Mouse (Mus musculus): ENCODE data around the gene Akt2. TPM values are rescaled to one million over a fixed set of nuclear protein-coding genes. Genes with fewer than 3 reads are reported as not detected.

Akt2 gene
- total and polyA plus RNA-seq, 2 experiments from 2014 or later = 38.1 to 46.7 TPM

GRCm38 (mm10) chr7:27592217-27592929 is 1.0 kb downstream of the Akt2 start:
- peaks cover 15% of the 10 kb centered on the region; the same call in 1 of the 2 replicates for H3K4me1 ChIP-seq (ENCODE audit: insufficient read depth, low read length)
- peak overlapping the region; percentile 88 for H3K9ac ChIP-seq (replicated peaks; ENCODE audit: low read length, poor library complexity, severe bottlenecking)
- H3K27me3 ChIP-seq (ENCODE audit: insufficient read depth, low read length) = no peaks in the 10 kb centered on the region
- WGBS = 2% methylated on average over 17 of the region's 17 CpGs
- peak overlapping the region; percentile 68 for H3K4me3 ChIP-seq (ENCODE audit: low read depth, low read length)
- peaks cover 2% of the 10 kb centered on the region; the same call in 1 of the 2 replicates for H3K36me3 ChIP-seq (ENCODE audit: insufficient read depth, low read length)
- peak overlapping the region; percentile 95 for H3K27ac ChIP-seq (ENCODE audit: low read depth, low read length)
- ATAC-seq (ENCODE audit: low FRiP score) (peak; percentile 60; the same call in 1 of the 2 replicates), DNase-seq (ENCODE audit: low spot score) (peak; percentile 55)
- peak overlapping the region; percentile 72 for H3K4me2 ChIP-seq (ENCODE audit: low read depth, low read length, poor library complexity, severe bottlenecking)
- no peak for TF ChIP-seq CTCF (IDR thresholded peaks at IDR 0.05)
- no peaks in the 10 kb centered on the region for H3K9me3 ChIP-seq (ENCODE audit: low read length)

GRCm38 (mm10) chr7:27592934-27593645 is 1.7 kb downstream of the Akt2 start:
- DNase-seq (ENCODE audit: low spot score) = no peak
- Histone ChIP-seq H3K4me1 (ENCODE audit: insufficient read depth, low read length) (peaks cover 15% of the 10 kb centered on the region; the same call in 1 of the 2 replicates), H3K27me3 (ENCODE audit: insufficient read depth, low read length) (no peaks in the 10 kb centered on the region), H3K36me3 (ENCODE audit: insufficient read depth, low read length) (peaks cover 2% of the 10 kb centered on the region; the same call in 1 of the 2 replicates), H3K9ac (replicated peaks; ENCODE audit: low read length, poor library complexity, severe bottlenecking) (peak overlapping the region; percentile 88; the same call in 1 of the 2 replicates), H3K9me3 (ENCODE audit: low read length) (no peaks in the 10 kb centered on the region), H3K4me2 (ENCODE audit: low read depth, low read length, poor library complexity, severe bottlenecking) (peak overlapping the region; percentile 72), H3K4me3 (ENCODE audit: low read depth, low read length) (peak overlapping the region; percentile 68), H3K27ac (ENCODE audit: low read depth, low read length) (0 out of 2 replicates have a peak overlapping the region, but pooled peaks have one; percentile 12)
- whole genome bisulfite sequencing = 74% methylated on average over 12 of the region's 12 CpGs
- no peak for TF ChIP-seq CTCF (IDR thresholded peaks at IDR 0.05)
- no peak for ATAC-seq (ENCODE audit: low FRiP score)

- Histone ChIP-seq H3K4me3 (ENCODE audit: low read depth, low read length) (no peak overlapping the region), H3K36me3 (ENCODE audit: insufficient read depth, low read length) (peaks cover 2% of the 10 kb centered on the region; the same call in 1 of the 2 replicates), H3K9me3 (ENCODE audit: low read length) (no peaks in the 10 kb centered on the region), H3K27ac (ENCODE audit: low read depth, low read length) (peak overlapping the region; percentile 47), H3K4me2 (ENCODE audit: low read depth, low read length, poor library complexity, severe bottlenecking) (no peak overlapping the region), H3K4me1 (ENCODE audit: insufficient read depth, low read length) (peaks cover 15% of the 10 kb centered on the region; the same call in 1 of the 2 replicates), H3K9ac (replicated peaks; ENCODE audit: low read length, poor library complexity, severe bottlenecking) (peak overlapping the region; percentile 24; the same call in 1 of the 2 replicates), H3K27me3 (ENCODE audit: insufficient read depth, low read length) (no peaks in the 10 kb centered on the region)
- no peak for TF ChIP-seq CTCF (IDR thresholded peaks at IDR 0.05)
- DNase-seq (ENCODE audit: low spot score) (no peak), ATAC-seq (ENCODE audit: low FRiP score) (no peak)
- 49% methylated on average over 10 of the region's 10 CpGs for WGBS
Measured at GRCm38 (mm10) chr7:27596586-27597503, 5.5 kb downstream of the Akt2 start.

GRCm38 (mm10) chr7:27598053-27598452 is 6.7 kb downstream of the Akt2 start:
- no peak overlapping the region for H3K4me2 ChIP-seq (ENCODE audit: low read depth, low read length, poor library complexity, severe bottlenecking)
- 86% methylated on average over 7 of the region's 7 CpGs for WGBS
- H3K36me3 ChIP-seq (ENCODE audit: insufficient read depth, low read length) = peaks cover 2% of the 10 kb centered on the region; the same call in 1 of the 2 replicates
- no peak overlapping the region for H3K4me3 ChIP-seq (ENCODE audit: low read depth, low read length)
- H3K9ac ChIP-seq (replicated peaks; ENCODE audit: low read length, poor library complexity, severe bottlenecking) = no peak overlapping the region
- no peak for TF ChIP-seq CTCF (IDR thresholded peaks at IDR 0.05)
- ATAC-seq (ENCODE audit: low FRiP score) = no peak
- no peak for DNase-seq (ENCODE audit: low spot score)
- H3K4me1 ChIP-seq (ENCODE audit: insufficient read depth, low read length) = peaks cover 12% of the 10 kb centered on the region; the same call in 1 of the 2 replicates
- no peaks in the 10 kb centered on the region for H3K27me3 ChIP-seq (ENCODE audit: insufficient read depth, low read length)
- no peaks in the 10 kb centered on the region for H3K9me3 ChIP-seq (ENCODE audit: low read length)
- no peak overlapping the region for H3K27ac ChIP-seq (ENCODE audit: low read depth, low read length)

- H3K9me3 ChIP-seq (ENCODE audit: low read length) = no peaks in the 10 kb centered on the region
- no peak overlapping the region for H3K27ac ChIP-seq (ENCODE audit: low read depth, low read length)
- 62% methylated on average over 4 of the region's 4 CpGs for WGBS
- DNase-seq (ENCODE audit: low spot score) (peak; percentile 65), ATAC-seq (ENCODE audit: low FRiP score) (no peak)
- H3K9ac ChIP-seq (replicated peaks; ENCODE audit: low read length, poor library complexity, severe bottlenecking) = no peak overlapping the region
- 0 out of 2 replicates have a peak, but pooled peaks cover 3% of the 10 kb centered on the region for H3K36me3 ChIP-seq (ENCODE audit: insufficient read depth, low read length)
- H3K4me3 ChIP-seq (ENCODE audit: low read depth, low read length) = no peak overlapping the region
- H3K4me1 ChIP-seq (ENCODE audit: insufficient read depth, low read length) = 0 out of 2 replicates have a peak, but pooled peaks cover 1% of the 10 kb centered on the region
- TF ChIP-seq CTCF (IDR thresholded peaks at IDR 0.05) = no peak
- no peaks in the 10 kb centered on the region for H3K27me3 ChIP-seq (ENCODE audit: insufficient read depth, low read length)
- H3K4me2 ChIP-seq (ENCODE audit: low read depth, low read length, poor library complexity, severe bottlenecking) = no peak overlapping the region
Measured at GRCm38 (mm10) chr7:27601628-27602027, 10.3 kb downstream of the Akt2 start.

Measured in midbrain, postnatal 0 days (tissue).